Mouse (Mus musculus) liver, embryonic 15.5 days (tissue): Measurements from ENCODE around the gene Serinc3. TPM values are rescaled to one million over a fixed set of nuclear protein-coding genes. Genes with fewer than 3 reads are reported as not detected.
"Not testable (repeated sequence)": the region's sequence is repeated elsewhere in the genome, so short reads cannot be mapped to it uniquely, and the experiment has no call there.

Experiments used
- ATAC-seq: fragments of 200-750 bp; cut with Nextera tagmentation; 2 replicates; pipeline ENCODE4 v1.8.0; 2017; ENCODE audit warnings: moderate number of reproducible peaks, mild to moderate bottlenecking, moderate library complexity; ENCODE audit not compliant: insufficient read depth
- H3K27ac ChIP-seq: fragments of 300-500 bp; sonication (generic); replicated peaks from 2 replicates; pipeline ENCODE4 v1.5.1; 2015; ENCODE audit warnings: mild to moderate bottlenecking, inconsistent platforms
- H3K27me3 ChIP-seq: fragments of 300-500 bp; sonication (generic); 2 replicates; pipeline ENCODE4 v1.6.1; 2015; ENCODE audit warnings: mild to moderate bottlenecking, inconsistent platforms
- H3K36me3 ChIP-seq: fragments of 300-500 bp; sonication (generic); replicated peaks from 2 replicates; pipeline ENCODE4 v1.6.1; 2015; ENCODE audit warnings: moderate library complexity, mild to moderate bottlenecking, inconsistent platforms
- H3K4me1 ChIP-seq: fragments of 300-500 bp; sonication (generic); replicated peaks from 2 replicates; pipeline ENCODE4 v1.6.1; 2015; ENCODE audit warnings: inconsistent platforms
- H3K4me2 ChIP-seq: fragments of 300-500 bp; sonication (generic); 2 replicates; pipeline ENCODE4 v1.6.1; 2015; ENCODE audit warnings: moderate library complexity, mild to moderate bottlenecking, inconsistent platforms
- H3K4me3 ChIP-seq: fragments of 300-500 bp; sonication (generic); replicated peaks from 2 replicates; pipeline ENCODE4 v1.5.1; 2015; ENCODE audit warnings: mild to moderate bottlenecking, inconsistent platforms
- H3K9ac ChIP-seq: fragments of 300-500 bp; sonication (generic); 2 replicates; pipeline ENCODE4 v1.6.1; 2015; ENCODE audit warnings: moderate library complexity, mild to moderate bottlenecking, inconsistent platforms
- H3K9me3 ChIP-seq: fragments of 300-500 bp; sonication (generic); replicated peaks from 2 replicates; pipeline ENCODE4 v1.6.1; 2016; ENCODE audit warnings: inconsistent platforms
- WGBS: fragments of 180-500 bp; shearing (Covaris S2); methylation state at CpG from one replicate; pipeline ENCODE4 v1.1.7; 2015; ENCODE audit warnings: mixed read lengths; ENCODE audit not compliant: insufficient replicate concordance; 5-methylcytosine and 5-hydroxymethylcytosine counted together
- polyA plus RNA-seq: library from polyadenylated mRNA; unstranded; fragments of >200 nt; fragmentation: Nextera tagmentation; extraction: Ambion mirVana; gene quantifications from 2 replicates; pipeline ENCODE4 v1.2.1, GENCODE M21; 2015

The Serinc3 gene
- 126 and 129 TPM in 2 replicates for polyA plus RNA-seq

DNA sequence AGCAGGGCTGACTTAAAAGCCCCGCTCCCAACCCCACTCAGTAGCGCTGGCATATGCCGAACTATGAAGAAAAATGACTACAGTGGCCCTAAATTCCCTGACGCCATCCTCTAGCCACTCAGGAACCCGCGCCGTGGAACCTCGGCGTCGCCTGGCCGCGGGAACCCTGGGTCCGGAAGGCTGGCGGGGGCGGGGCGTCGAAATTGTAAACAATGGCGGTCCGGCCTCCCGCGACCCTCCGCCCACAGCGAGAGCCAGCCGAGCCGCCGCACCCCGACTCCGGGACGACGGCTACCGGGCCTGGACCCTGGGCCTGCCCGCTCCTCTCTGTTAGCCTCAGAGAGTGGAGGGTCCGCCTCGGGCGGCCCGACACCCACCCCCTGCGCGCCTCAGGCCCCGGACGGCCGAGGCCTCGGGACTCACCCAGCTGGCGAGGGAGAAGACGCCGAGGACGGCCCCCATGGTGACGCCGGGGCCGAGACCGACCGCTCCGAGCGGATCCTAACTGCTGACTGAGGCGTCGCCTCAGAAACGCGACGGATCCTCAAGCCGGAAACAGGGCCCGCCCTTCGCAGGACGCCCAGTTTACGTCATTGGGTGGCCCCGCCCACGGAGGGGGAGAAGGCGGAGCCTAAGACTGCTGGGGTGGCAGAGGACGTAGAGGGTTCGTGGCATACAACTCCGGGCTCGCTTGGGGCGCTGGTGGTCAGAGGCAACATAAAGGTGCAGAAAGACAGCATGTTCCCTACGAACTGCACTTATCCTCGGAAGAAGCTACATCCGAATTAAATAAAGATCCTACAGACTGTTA is at the start of gene Serinc3:
TSS of gene Serinc3 (minus strand) at position 557 of the 811 bp plus-strand sequence.
- Histone ChIP-seq H3K27me3 (no peaks in the 10 kb centered on the region), H3K4me3 (peak within 1 kb of the TSS; percentile 88), H3K9me3 (no peaks in the 10 kb centered on the region), H3K36me3 (peaks cover 24% of the 10 kb centered on the region), H3K9ac (peak within 1 kb of the TSS; percentile 98), H3K4me1 (peaks cover 40% of the 10 kb centered on the region), H3K4me2 (peak within 1 kb of the TSS; percentile 79), H3K27ac (peak within 1 kb of the TSS; percentile 100)
- ATAC-seq, result peak; percentile 86
- under 1% methylated on average over 73 of the region's 74 CpGs for WGBS

- Histone ChIP-seq H3K36me3 (no peaks in the 10 kb centered on the region), H3K27me3 (no peaks in the 10 kb centered on the region), H3K4me3 (no peak overlapping the region), H3K9ac (no peak overlapping the region), H3K4me1 (peaks cover 100% of the 10 kb centered on the region), H3K9me3 (no peaks in the 10 kb centered on the region), H3K4me2 (peak overlapping the region; percentile 31; the same call in 1 of the 2 replicates), H3K27ac (peak overlapping the region; percentile 73)
- 55% methylated on average over 9 of the region's 9 CpGs for WGBS
- ATAC-seq, result no peak
Measured at GRCm38 (mm10) chr2:163693716-163694314, 48.9 kb upstream of the Serinc3 start.

- H3K27ac ChIP-seq, result peak overlapping the region; percentile 73
- H3K4me1 ChIP-seq, result peaks cover 100% of the 10 kb centered on the region
- H3K36me3 ChIP-seq, result no peaks in the 10 kb centered on the region
- H3K4me2 ChIP-seq, result peak overlapping the region; percentile 31
- no peak overlapping the region for H3K4me3 ChIP-seq
- WGBS, result 28% methylated on average over 3 of the region's 3 CpGs
- H3K27me3 ChIP-seq, result no peaks in the 10 kb centered on the region
- ATAC-seq, result peak; percentile 79
- H3K9me3 ChIP-seq, result no peaks in the 10 kb centered on the region
- H3K9ac ChIP-seq, result no peak overlapping the region
Measured at GRCm38 (mm10) chr2:163692873-163693612, 48.1 kb upstream of the Serinc3 start.

DNA sequence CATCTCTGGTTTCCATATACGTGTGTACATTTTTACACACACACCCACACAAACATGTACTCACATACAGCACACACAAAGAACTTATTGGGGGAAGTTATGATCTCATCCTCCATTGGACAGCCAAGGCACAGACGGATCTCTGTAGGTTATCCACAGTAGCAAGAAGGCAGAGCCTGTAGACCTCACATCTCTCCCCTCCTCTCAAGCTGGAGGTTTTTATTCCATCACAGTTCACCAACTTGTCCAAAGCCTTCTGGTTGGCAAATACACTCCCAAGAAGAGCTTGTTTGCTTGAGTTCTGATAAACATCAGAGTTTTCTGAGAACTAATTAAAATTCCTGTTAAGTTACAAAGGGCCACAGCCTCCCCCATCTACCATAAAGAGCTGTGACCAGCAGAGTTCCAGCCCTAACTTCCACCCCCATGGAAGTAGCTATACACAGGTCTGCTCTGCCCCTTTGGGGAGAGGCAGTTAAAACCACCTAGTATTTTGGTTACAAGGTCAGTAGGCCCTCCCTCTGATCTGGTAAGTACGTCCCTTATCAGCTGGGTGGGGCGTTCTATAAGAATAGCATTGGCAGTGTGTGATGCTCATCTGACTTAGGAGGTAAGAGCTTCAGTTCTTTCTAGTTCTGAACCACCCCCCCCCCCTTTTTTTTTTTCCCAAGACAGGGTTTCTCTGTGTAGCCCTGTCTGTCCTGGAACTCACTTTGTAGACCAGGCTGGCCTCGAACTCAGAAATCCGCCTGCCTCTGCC is 47.1 kb upstream of the Serinc3 start:
- H3K4me3 ChIP-seq, result no peak overlapping the region
- peak overlapping the region; percentile 73 for H3K27ac ChIP-seq
- peak overlapping the region; percentile 18; the same call in 1 of the 2 replicates for H3K9ac ChIP-seq
- peaks cover 99% of the 10 kb centered on the region for H3K4me1 ChIP-seq
- H3K9me3 ChIP-seq, result no peaks in the 10 kb centered on the region
- WGBS, result 35% methylated on average over 6 of the region's 6 CpGs
- no peaks in the 10 kb centered on the region for H3K36me3 ChIP-seq
- ATAC-seq, result peak; percentile 63
- peak overlapping the region; percentile 31 for H3K4me2 ChIP-seq
- H3K27me3 ChIP-seq, result no peaks in the 10 kb centered on the region

DNA sequence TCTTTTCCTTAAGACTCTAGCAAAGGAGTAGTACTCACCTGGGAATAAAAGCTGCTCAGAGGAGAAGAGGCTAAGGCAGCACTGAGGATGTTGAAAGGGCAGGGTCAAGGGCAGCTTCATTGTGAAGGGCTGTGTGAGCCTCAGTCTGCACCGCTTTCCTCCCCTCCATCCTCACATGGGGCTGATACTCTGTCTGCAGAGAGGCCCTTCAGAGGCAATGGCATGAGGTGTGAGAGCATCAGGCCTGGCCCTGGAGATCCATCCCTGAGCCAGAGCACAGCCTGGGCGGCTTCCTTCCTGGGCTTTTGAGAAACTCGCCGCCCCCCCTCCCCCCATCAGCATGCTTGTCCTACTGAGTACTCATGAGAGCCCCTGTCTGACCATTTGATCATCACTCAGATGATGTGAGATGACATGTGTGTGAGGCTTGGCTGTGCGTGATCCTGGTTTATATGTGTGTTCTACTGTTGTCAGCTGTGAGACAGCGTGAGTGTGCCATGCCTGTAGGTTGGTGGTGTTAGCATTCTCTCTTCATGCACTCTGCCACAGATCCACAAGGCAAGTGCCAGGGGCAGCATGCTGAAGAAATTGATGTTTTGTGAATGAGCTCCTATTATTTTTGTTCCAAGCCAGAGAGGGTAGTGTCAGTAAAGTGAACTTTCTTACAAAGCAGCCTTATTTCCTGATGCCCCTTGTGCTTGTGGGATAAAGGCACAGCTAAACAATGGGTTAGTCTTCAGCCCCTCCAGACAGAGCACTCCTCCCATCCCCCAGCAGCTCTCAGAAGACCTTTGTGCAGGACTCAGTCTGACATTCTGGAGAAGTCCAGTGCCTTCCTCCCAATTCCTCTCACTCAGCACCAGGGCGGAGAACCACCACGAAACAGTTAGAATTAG is 45.7 kb upstream of the Serinc3 start:
- WGBS, result 76% methylated on average over 8 of the region's 8 CpGs
- no peaks in the 10 kb centered on the region for H3K36me3 ChIP-seq
- H3K27ac ChIP-seq, result peak overlapping the region; percentile 11; the same call in 1 of the 2 replicates
- ATAC-seq, result no peak
- no peak overlapping the region for H3K4me3 ChIP-seq
- no peak overlapping the region; the same call in 1 of the 2 replicates for H3K9ac ChIP-seq
- peaks cover 99% of the 10 kb centered on the region for H3K4me1 ChIP-seq
- no peak overlapping the region; the same call in 1 of the 2 replicates for H3K4me2 ChIP-seq
- no peaks in the 10 kb centered on the region for H3K27me3 ChIP-seq
- H3K9me3 ChIP-seq, result no peaks in the 10 kb centered on the region

DNA sequence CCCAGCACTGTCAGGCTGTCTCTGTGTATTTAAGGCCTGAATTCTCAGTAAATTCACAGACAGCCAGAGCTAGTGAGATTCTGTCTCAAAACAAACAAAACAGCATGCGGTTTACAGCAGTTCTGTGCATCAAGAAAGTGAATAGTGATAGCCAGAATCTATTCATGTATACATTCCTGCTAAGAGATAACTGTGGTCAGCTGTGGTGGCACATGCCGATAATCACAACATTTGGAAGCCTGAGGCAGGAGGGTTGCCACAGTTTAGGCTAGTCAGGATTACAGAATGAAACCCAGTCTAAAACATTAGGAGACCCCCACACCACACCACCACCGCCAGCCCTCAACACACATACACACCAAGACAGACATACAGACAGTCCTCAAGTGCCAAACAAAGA is 44.8 kb upstream of the Serinc3 start:
- no peaks in the 10 kb centered on the region for H3K27me3 ChIP-seq
- H3K9me3 ChIP-seq, result no peaks in the 10 kb centered on the region
- 36% methylated on average over 3 of the region's 3 CpGs for WGBS
- H3K4me3 ChIP-seq, result no peak overlapping the region
- no peak overlapping the region for H3K4me2 ChIP-seq
- H3K36me3 ChIP-seq, result no peaks in the 10 kb centered on the region
- H3K4me1 ChIP-seq, result peaks cover 98% of the 10 kb centered on the region
- no peak; the same call in 1 of the 2 replicates for ATAC-seq
- H3K27ac ChIP-seq, result peak overlapping the region; percentile 11
- no peak overlapping the region for H3K9ac ChIP-seq

GRCm38 (mm10) chr2:163688377-163688776 is 43.4 kb upstream of the Serinc3 start:
- not testable (repeated sequence) for H3K9ac ChIP-seq, ATAC-seq, H3K4me3 ChIP-seq, H3K4me2 ChIP-seq, H3K27me3 ChIP-seq, H3K9me3 ChIP-seq, H3K36me3 ChIP-seq, H3K27ac ChIP-seq
- H3K4me1 ChIP-seq, result peaks cover 95% of the 10 kb centered on the region
- WGBS, result 90% methylated on average over 1 of the region's 1 CpGs

DNA sequence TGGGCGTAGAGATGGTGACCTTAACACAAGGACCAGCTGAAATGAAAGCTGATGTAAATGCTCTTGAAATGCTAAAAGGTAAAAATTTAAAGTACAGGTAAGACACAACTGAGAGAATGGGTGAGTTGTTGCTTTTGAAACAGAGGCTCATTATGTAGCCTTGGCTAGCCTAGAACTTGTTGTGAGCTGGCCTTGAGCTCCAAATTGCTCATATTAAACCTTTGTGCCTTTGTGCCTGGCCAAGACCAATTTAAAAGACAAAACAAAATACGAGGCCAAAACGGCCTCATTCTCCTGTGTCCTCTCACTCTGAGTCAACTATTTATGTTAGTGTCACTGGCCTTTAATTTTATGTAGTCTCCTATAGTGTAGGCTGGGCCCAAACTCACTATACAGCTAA is 42.0 kb upstream of the Serinc3 start:
- H3K9me3 ChIP-seq, result no peaks in the 10 kb centered on the region
- H3K36me3 ChIP-seq, result no peaks in the 10 kb centered on the region
- whole genome bisulfite sequencing, result 69% methylated on average over 3 of the region's 3 CpGs
- no peaks in the 10 kb centered on the region for H3K27me3 ChIP-seq
- H3K4me3 ChIP-seq, result no peak overlapping the region
- no peak for ATAC-seq
- peaks cover 88% of the 10 kb centered on the region for H3K4me1 ChIP-seq
- no peak overlapping the region for H3K27ac ChIP-seq
- no peak overlapping the region for H3K9ac ChIP-seq
- no peak overlapping the region for H3K4me2 ChIP-seq

DNA sequence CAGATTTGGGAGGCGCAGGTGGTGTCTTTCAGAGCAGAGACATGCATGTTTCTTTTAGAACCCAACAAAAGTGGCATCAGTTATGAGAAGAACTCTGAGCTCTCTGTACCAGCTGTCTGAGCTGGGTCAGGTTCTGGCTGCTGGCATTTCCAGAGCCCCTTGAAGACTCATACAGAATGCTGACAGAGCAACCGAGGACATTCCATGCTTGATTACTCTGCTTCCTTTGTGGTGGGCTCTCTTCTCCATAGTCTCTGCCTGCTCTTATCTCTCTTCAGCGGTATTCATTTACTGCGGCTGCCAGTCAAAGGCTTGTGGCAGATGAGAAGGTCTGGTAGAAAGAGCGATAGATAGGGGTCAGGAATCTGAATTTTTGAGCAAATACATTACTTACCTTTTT is 41.3 kb upstream of the Serinc3 start:
- H3K36me3 ChIP-seq, result no peaks in the 10 kb centered on the region
- no peak overlapping the region for H3K9ac ChIP-seq

GRCm38 (mm10) chr2:163685761-163686200 is 40.9 kb upstream of the Serinc3 start:
- Histone ChIP-seq H3K4me3 (no peak overlapping the region), H3K9me3 (no peaks in the 10 kb centered on the region), H3K9ac (no peak overlapping the region), H3K27me3 (no peaks in the 10 kb centered on the region), H3K36me3 (no peaks in the 10 kb centered on the region), H3K27ac (peak overlapping the region; percentile 53), H3K4me1 (peaks cover 77% of the 10 kb centered on the region), H3K4me2 (peak overlapping the region; percentile 24; the same call in 1 of the 2 replicates)
- WGBS, result 46% methylated on average over 6 of the region's 6 CpGs
- ATAC-seq, result no peak

More for the DNA sequence above, 41.3 kb upstream of the Serinc3 start:
- H3K4me3 ChIP-seq, result no peak overlapping the region
- peak overlapping the region; percentile 53 for H3K27ac ChIP-seq
- ATAC-seq, result peak; percentile 46
- WGBS, result 33% methylated on average over 5 of the region's 5 CpGs
- peaks cover 81% of the 10 kb centered on the region for H3K4me1 ChIP-seq
- H3K27me3 ChIP-seq, result no peaks in the 10 kb centered on the region
- H3K4me2 ChIP-seq, result peak overlapping the region; percentile 24; the same call in 1 of the 2 replicates
- no peaks in the 10 kb centered on the region for H3K9me3 ChIP-seq
